Mouse (Mus musculus): ENCODE measurements at regions not wholly inside any gene's neighbourhood (a gene's known extent, or its start where the extent isn't known, plus 50 kb on each side); places are given as distances from the start of the nearest gene placed in this dataset.

GRCm38 (mm10) chr4:31455466-31455865 lies 508.4 kb upstream of the Map3k7 start:
- TF ChIP-seq CTCF (IDR thresholded peaks at IDR 0.05; ENCODE audit: low read depth): no peak
- no peak for TF ChIP-seq EP300 (IDR thresholded peaks at IDR 0.05; ENCODE audit: low read depth)

Data from liver, postnatal 0 days (tissue).